Mouse (Mus musculus): Measurements from ENCODE around the gene Rcbtb2. TPM values are rescaled to one million over a fixed set of nuclear protein-coding genes. Genes with fewer than 3 reads are reported as not detected.

The Rcbtb2 gene
- total RNA-seq, 2 experiments from 2014 or later = 17.7 to 23.4 TPM

DNA sequence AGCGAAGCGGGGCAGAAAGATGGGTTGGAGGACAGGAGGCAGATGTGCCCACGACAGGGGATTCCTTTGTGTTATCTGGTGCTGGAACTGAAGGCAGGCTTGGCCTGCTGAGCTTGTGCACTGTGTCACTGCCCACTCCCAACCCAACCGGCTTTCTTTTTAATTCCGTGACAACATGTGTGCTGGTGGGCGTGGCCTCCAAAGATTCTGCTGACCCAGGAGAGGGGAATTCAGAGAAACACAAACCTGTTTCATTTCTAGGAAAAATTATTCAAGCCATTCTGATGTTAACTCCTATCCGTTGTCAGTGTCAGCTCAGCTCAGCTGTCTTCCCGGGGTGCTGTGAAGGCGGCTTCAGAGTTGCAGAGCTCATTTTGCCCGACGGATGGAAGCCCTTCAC, 55.1 kb downstream of the Rcbtb2 start:
- intact Hi-C loops (cut with DNase I; ENCODE audit: low total_unique reads) = no loop called here
- no peak for DNase-seq

DNA sequence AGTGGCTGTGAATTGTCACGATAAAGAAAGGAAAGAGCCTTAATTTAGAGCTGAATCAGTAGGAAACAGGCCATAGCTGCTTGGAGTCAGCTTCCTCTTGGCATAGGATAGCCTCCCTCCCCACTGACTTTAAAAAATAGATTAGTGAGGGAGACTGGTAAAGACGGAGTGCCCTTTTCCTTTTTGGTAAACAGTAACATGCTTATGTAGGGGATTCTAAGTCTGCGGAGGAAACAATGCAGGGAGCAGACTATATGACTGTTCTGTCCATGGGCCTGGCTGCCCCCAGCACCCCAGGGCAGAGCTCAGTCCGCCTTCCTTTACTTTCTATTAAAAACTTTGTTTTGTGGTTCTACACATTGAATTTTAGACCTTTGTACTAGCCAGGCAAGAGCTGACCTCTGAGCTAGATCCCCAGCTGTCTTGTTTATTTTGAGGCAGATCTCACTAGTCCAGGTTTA, 56.4 kb downstream of the Rcbtb2 start:
- DNase-seq = no peak
- intact Hi-C loops (cut with DNase I; ENCODE audit: low total_unique reads) = no loop called here

DNA sequence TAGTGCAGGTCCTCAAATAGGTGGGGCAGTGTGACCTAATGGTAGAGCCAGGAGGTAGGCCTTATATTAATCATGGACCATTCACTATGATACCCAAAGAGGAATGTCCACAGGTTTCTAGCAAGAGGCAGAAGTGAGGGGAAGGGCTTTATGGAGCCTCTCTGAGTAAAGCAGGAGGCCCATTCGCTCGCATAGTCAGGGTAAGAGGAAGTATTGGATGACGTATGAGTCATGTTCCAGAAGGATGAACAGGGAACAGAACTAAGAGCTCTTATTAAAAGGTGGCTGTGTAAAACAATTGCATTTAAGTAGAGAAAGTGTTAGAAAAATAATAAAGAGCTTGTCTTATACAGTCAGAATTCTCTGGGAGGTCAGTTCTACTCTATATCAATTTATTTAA, 57.8 kb downstream of the Rcbtb2 start:
- no peak for DNase-seq
- intact Hi-C loops (cut with DNase I; ENCODE audit: low total_unique reads) = no loop called here

DNA sequence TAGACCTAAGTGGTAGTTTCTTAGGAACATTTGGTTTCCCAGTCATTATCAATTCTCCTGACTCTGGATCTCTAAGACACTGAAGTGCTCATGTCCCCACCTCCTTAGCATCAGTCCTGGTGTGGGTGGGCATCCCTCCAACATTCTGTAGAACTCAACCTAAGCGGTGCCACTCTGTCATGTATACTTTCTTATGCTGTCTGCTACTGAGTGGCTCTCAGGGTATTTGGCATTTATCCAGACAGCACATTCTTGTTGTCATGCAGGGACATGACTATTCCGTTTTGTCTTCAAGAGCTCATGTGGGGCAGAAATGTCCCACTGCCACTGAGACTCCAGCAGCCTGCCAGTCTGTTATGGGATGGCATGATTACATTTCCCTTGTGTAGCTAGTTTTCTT, 58.3 kb downstream of the Rcbtb2 start:
- intact Hi-C loops (cut with DNase I; ENCODE audit: low total_unique reads) = no loop called here
- no peak for DNase-seq

DNA sequence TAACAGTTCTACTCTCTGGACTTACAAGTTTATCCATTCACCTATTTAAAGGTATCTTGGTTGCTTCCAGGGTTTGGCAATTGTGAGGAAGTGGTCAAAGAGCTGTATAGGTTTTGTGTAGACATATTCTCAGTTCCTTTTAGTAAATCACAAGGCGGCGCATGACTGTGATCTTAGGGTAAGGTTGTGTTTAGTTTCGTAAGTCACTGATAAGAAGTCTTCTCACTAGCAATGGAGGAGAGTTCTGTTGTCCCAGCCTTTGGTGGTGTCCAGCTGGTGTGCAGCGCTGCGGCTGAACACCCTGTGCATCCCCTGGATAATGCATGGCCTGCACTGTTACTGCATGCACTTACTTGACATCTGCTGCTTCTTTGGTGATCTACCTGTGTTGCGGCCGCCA, 64.0 kb downstream of the Rcbtb2 start:
- DNase-seq = no peak

DNA sequence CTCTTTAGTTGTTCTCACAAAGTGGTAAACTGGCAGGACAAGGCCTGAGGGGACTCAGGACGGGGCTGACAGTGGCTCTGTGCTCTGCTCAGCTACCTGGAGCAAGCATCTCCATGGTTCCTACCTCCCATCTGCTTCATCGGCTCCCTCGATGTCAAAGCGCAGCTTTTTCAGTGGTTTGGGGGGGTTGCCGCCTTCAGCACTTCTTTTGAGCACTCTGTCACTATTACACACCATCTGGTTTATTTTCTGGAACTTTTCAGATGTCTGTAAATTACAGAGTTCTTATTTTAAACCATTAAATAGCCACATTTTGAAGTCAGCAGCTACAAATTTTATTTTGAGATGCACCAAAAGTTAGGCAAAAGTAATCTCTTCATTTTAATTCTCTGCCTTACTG, 76.2 kb downstream of the Rcbtb2 start:
- no peak for DNase-seq
- intact Hi-C loops (cut with DNase I; ENCODE audit: low total_unique reads) = no loop called here

More for the DNA sequence above, 64.0 kb downstream of the Rcbtb2 start:
- intact Hi-C loops (cut with DNase I; ENCODE audit: low total_unique reads) = no loop called here

DNA sequence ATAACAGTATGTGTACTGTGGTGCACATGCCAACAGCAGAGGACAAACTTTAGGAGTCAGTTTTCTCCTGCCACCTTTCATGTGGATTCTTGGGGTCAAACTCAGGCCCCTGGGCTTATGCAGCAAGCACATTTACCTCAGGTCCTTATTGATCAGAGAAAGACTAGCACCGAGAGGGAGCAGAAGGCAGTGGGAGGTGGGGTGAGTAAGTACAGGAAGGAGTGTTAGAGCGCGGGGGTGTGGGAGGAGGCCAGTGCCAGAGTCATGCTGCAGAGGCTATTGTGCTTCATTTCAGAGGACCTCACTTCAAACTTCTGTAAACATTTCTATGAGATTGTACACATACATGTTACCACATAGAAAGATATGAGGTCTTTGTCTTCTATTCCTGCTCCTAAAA, 78.6 kb downstream of the Rcbtb2 start:
- intact Hi-C loops (cut with DNase I; ENCODE audit: low total_unique reads) = no loop called here
- DNase-seq = no peak

DNA sequence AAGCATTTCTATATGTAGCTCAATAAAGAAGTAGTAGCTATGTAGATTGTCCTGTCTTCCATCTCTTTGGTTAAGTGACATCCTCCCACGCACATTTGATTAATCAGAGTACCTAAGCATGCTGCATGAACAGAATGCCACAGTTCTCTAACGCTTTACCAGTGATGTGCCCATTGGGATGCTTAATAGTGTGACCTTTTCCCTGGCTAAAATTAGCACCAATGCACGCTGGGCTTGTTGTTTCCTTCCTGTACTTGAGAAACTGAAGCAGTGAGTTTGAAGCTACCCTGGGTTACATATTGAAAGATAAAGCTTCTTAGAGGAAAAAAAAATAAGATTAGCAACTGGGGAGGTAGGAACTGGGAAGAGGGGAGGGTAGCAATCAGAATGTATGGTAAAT, 81.2 kb downstream of the Rcbtb2 start:
- intact Hi-C loops (cut with DNase I; ENCODE audit: low total_unique reads) = no loop called here
- DNase-seq = no peak

DNA sequence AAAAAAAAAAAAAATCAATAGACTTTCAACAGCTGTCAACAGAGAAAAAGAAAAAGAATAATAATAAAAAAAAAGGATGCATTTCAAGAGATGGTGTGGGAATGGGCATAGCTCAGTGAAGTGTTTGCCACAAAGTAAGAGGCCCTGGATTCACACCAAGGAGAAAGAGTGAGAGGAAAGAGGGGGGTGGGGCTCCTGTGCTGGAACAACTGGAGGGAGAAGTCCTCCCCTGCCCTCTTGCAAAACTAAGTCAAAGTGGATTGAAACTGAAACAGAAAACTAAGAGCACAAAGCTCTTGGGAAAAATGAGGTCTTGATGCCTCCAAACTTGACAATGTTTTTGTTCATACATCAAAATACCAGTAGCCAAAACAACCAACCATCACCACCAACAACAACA, 86.4 kb downstream of the Rcbtb2 start:
- intact Hi-C loops (cut with DNase I; ENCODE audit: low total_unique reads) = no loop called here
- DNase-seq = no peak

DNA sequence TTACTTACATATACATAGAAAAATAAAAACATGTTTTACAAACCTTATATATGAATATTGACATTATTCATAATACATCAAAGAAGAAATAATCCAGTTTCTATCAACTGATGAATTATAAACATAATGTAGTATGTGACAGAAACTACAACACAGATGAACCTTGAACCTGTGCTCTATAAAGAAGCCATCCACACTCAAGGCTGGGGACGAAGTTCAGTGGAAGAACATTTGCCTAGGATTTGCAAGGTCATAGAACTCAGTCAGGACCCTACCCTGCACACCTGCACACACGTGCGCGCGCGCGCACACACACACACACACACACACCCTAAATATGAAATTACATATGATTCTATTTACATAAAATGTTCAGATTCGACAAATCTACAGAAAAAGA, 87.4 kb downstream of the Rcbtb2 start:
- DNase-seq = no peak
- intact Hi-C loops (cut with DNase I; ENCODE audit: low total_unique reads) = no loop called here

DNA sequence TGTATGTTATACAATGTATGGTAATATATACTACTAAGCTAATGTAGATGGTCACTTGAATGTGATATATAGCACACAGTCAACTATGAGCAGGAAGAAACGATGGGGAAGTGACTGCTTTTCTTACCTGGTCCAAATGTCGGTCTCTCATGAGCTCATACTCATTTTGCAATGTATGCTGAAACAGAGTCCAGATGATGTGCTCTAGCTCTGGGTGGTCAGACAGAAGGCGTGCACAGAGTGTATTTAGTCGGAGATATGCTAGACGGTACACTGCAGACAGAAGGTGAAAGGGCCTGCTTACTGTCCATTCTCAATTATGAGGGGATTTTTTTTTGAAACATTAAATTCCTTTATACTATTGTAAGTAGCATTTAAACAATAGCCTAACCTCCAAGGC, 88.6 kb downstream of the Rcbtb2 start:
- intact Hi-C loops (cut with DNase I; ENCODE audit: low total_unique reads) = no loop called here
- DNase-seq = no peak

DNA sequence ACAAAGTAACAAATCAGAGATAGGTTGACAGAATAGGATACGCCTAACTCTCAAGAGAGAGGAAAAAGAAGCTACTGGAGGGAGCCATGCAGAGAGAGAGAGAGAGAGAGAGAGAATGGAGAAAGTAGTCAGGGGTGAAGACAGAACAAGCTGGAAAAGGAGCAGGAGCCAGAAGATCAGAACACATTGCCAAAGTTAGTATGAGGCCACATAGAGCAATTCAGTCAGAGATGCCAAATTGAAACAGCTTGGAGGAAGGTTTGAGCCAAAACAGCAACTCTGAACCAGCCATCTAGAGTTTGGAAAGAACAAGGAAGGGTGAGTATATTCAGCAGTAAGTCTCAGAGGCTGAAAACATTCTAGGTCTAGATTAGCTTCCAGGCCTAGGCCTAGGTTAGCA, 94.2 kb downstream of the Rcbtb2 start:
- intact Hi-C loops (cut with DNase I; ENCODE audit: low total_unique reads) = no loop called here
- no peak for DNase-seq

DNA sequence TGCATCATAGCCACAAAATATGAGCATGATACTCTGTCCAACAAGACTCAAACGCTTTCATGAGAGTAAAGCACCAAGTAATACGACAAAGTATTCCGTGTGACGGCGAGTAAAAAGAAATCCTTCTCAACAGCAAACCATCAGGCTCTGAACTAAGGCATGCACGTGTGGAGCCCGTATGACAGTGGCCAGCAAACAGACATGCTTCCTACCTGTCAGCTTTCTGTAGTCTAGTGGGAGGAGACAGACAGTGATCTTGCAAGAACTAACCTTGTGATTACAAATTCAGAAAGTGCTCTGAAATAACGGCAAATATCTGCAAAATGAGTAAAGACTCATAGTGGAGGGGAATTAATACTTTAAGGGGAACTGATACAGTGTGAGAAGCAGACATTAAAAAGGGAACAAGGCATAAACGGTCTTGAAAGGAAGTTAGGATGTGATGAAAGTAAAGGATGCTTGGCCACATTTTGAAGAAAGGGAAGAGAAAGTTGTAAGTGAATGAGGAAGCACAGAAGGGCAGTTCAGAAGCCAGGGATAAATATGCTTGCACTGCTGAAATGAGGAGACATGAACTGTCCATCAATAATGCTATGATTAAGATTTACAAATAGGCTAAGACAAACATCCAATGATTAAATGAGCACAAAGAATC, 99.6 kb downstream of the Rcbtb2 start:
- intact Hi-C loops (cut with DNase I; ENCODE audit: low total_unique reads) = no loop called here
- DNase-seq = no peak

DNA sequence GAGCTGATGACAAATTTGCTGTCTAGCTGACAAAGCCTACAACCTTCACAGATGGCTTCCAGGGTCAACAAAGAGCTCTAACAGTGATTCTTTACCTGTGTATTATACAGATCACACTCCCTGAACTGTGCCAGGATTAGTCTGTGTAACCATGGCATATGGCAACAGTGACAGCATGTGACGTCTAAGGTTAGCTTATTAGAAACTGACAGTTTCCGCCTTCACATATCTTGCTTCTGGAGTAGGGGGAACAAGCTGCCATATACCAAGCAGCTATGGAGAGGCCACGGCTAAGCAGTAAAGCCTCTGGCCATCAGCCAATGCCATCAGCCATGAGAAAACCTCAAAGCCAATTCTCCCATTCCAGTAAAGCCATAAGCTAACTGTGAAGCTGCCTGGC, 103.5 kb downstream of the Rcbtb2 start:
- no peak for DNase-seq
- intact Hi-C loops (cut with DNase I; ENCODE audit: low total_unique reads) = no loop called here

DNA sequence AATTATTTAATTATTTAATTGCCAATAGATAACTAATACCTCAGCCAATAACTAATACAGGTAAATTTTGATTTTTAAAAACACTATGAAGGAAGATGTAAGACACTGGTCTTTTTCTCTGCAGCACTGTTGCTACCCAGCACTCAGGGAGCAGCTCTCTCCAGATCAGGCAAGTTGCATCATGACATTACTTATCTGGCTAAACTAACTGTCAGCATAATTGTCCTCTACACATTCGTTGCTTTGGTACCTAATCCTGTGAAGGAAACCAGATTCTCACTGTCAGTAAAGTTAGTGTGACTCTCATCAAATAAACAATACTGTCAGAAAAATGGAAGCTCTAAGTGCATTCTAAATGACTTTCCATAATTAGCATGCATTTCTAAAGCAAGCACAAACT, 104.0 kb downstream of the Rcbtb2 start:
- intact Hi-C loops (cut with DNase I; ENCODE audit: low total_unique reads) = no loop called here
- no peak for DNase-seq

DNA sequence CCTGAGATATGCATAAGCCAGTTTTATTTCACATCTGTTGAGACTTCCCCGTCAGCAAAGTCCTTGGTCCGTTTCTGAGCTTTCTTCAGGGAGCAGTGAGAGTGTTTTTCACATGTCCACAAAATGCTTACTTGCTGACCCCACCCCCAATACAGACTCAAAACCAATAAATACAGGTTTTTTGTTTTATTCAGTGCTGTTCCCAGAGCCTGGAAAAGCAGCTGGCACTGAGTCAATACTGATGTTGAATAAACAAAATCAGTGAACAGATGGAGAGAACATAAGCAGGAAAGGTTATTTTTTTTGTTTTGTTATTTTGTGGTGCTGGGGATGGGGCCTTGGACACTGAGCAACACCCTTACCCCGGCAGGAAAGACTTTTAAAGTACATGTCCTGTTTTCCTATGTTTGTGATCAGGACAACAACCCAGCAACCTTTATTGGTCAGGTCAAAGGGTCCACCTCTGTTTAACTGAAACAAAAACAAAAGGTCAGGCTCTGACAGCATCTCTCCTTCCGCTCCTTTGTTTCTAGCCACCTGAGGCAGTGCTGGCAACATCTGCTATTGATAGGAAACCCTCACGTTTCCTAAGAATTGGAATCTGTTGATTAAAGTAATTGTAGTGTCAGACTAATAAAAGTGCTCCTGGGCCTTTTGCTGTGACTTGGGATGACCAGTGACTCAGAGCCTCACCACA, 108.6 kb downstream of the Rcbtb2 start:
- intact Hi-C loops (cut with DNase I; ENCODE audit: low total_unique reads) = no loop called here
- no peak for DNase-seq

DNA sequence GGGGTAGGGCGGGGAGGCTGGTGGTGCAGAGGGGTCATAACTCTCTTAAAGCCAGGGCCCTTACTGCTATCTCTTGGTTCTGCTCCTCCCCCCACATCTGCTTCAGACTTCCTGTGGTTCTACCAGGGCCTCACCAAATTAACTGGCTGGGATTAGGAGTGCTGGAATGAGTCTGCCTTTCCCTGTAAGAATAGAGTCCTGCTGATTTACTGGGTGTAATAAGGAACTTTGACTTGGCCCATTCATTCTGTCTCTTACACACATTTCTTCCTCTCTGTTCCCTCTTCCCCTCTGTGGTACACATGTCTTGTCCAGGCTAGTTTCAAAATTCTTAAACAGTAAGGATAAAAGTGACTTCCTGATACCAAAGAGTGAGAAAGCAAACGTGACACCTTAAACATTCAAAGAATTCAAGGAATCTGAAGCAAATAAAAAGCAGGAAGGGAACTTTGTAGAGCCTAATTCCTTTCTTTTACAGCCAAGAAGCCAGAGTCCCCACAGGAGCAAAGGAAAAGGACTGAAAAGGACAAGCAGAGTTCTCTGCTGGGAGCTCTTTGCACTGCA, 111.7 kb downstream of the Rcbtb2 start:
- intact Hi-C loops (cut with DNase I; ENCODE audit: low total_unique reads) = no loop called here
- no peak for DNase-seq

DNA sequence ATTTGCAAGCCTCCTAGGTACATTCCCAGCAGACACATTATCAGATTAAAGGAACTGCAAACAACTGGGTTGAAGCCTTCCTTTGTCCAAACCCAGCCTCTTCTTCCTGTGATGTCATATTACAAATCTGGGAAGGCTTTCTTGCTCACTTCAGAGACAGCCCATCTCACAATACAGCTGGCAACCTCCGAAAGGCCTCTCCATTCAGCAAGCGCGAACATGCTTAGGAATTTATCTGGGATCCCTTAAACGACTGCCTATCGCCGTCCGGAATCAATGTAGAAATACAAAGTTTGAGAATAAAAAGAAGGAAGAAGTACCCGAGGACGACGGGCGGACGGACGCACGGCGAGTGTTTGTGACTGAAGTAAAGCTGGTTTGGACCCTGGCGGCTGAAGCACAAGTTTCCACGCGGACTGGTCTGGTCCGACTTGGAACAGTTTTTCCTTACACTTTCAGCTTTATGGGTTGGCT, 115.0 kb downstream of the Rcbtb2 start, which contains the start of gene Lpar6:
Lpar6 (plus strand) TSS at position 48 of the 474 bp plus-strand sequence.
- intact Hi-C loops (cut with DNase I; ENCODE audit: low total_unique reads) = no loop called here
- DNase-seq = peak; percentile 30

DNA sequence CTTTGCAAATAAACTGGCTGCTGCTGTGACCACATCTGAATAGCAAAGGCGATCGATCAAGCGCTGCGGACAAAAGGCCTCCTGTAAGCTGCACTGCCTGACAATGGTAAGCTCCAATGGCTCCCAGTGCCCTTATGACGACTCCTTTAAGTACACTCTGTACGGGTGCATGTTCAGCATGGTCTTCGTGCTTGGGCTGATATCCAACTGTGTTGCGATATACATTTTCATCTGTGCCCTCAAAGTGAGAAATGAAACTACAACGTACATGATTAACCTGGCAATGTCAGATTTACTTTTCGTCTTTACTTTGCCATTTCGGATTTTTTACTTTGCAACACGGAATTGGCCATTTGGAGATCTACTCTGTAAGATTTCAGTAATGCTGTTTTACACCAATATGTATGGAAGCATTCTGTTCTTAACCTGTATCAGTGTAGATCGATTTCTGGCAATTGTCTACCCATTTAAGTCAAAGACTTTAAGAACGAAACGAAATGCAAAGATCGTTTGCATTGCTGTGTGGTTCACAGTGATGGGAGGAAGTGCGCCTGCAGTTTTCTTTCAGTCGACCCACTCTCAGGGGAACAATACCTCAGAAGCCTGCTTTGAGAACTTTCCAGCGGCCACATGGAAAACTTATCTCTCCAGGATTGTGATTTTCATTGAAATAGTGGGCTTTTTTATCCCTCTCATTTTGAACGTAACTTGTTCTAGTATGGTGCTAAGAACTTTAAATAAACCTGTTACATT, 115.8 kb downstream of the Rcbtb2 start:
- intact Hi-C loops (cut with DNase I; ENCODE audit: low total_unique reads) = no loop called here
- DNase-seq = no peak

DNA sequence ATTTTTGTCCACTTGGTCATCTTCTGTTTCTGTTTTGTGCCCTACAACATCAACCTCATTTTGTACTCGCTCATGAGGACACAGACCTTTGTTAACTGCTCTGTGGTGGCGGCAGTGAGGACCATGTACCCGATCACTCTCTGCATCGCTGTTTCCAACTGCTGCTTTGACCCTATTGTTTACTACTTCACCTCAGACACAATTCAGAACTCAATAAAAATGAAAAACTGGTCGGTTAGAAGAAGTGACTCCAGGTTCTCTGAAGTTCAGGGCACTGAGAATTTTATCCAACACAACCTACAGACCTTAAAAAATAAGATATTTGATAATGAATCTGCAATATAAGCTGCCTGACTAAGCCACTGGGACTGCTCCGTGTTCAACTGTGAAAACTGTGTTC, 116.5 kb downstream of the Rcbtb2 start:
- DNase-seq = no peak
- intact Hi-C loops (cut with DNase I; ENCODE audit: low total_unique reads) = no loop called here
